Mouse (Mus musculus): ENCODE data around the gene Pdhb. TPM values are rescaled to one million over a fixed set of nuclear protein-coding genes. Genes with fewer than 3 reads are reported as not detected.

The Pdhb gene
- total and polyA plus RNA-seq, 3 experiments = 109 to 140 TPM; not detected in 1

DNA sequence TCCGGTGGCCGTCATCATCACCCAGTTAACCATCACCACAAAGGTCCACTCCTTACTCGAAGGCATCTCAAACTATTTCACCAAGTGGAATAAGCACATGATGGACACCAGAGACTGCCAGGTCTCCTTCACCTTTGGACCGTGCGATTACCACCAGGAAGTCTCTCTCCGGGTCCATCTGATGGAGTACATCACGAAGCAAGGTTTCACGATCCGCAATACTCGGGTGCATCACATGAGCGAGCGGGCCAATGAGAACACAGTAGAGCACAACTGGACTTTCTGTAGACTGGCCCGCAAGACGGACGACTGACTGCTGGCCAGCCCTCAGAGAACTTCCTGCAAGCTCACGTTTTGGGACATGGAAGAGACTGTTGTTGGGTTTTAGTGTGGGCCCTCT lies 49.7 kb upstream of the Pdhb start:
- Histone ChIP-seq H3K4me1 (ENCODE audit: control insufficient read depth in 1 of 2, insufficient read depth in 2 of 2, low read length in 2 of 2) (peaks cover 2% of the 10 kb centered on the region in 2 experiments; a peak in 2 of 4 replicates), H3K4me3 (ENCODE audit: control insufficient read depth in 1 of 2, insufficient read depth in 1 of 2, low read depth in 2 of 2, low read length in 2 of 2) (no peak overlapping the region), H3K27ac (ENCODE audit: control insufficient read depth, low read depth, low read length) (no peak overlapping the region), H3K9ac (ENCODE audit: control insufficient read depth, low read depth, low read length, poor library complexity, severe bottlenecking) (no peak overlapping the region), H3K79me2 (ENCODE audit: control insufficient read depth, insufficient read depth, low read length, poor library complexity) (no peaks in the 10 kb centered on the region), H3K9me3 (replicated peaks; ENCODE audit: insufficient read depth, low read length) (no peaks in the 10 kb centered on the region), H3K36me3 (ENCODE audit: control insufficient read depth in 1 of 2, insufficient read depth in 2 of 2, low read length in 2 of 2) (peaks cover 0 to 14% of the 10 kb centered on the region in 2 experiments; a peak in 2 of 4 replicates), H3K27me3 (ENCODE audit: control insufficient read depth in 1 of 2, insufficient read depth in 2 of 2, low read length in 2 of 2) (no peaks in the 10 kb centered on the region)
- DNase-seq (ENCODE audit: low read depth, low spot score) = no peak
- TF ChIP-seq MAFK (IDR thresholded peaks at IDR 0.05; ENCODE audit: borderline replicate concordance, low read depth, low read length) (no peak), GATA1 (IDR thresholded peaks at IDR 0.05; ENCODE audit: low read depth, low read length) (no peak), MAZ (IDR thresholded peaks at IDR 0.05; ENCODE audit: low read depth, low read length) (no peak), E2F4 (IDR thresholded peaks at IDR 0.05; ENCODE audit: borderline replicate concordance, low read depth, low read length) (no peak), ZMIZ1 (IDR thresholded peaks at IDR 0.05; ENCODE audit: low read depth, low read length) (no peak), NRF1 (IDR thresholded peaks at IDR 0.05; ENCODE audit: insufficient read depth, low read depth, low read length, poor library complexity, severe bottlenecking) (no peak), MXI1 (IDR thresholded peaks at IDR 0.05; ENCODE audit: low read depth, low read length) (no peak), TBP (IDR thresholded peaks at IDR 0.05; ENCODE audit: low read depth, low read length) (no peak), BHLHE40 (IDR thresholded peaks at IDR 0.05; ENCODE audit: borderline replicate concordance, low read depth, low read length) (no peak), USF2 (IDR thresholded peaks at IDR 0.05; ENCODE audit: borderline replicate concordance in 1 of 2, insufficient read depth in 1 of 2, low read depth in 1 of 2, low read length in 2 of 2) (no peak), ZKSCAN1 (IDR thresholded peaks at IDR 0.05; ENCODE audit: low read depth, low read length) (no peak), RAD21 (IDR thresholded peaks at IDR 0.05; ENCODE audit: low read depth, low read length) (no peak), POLR2AphosphoS2 (IDR thresholded peaks at IDR 0.05; ENCODE audit: low read length) (no peak), POLR2A (IDR thresholded peaks at IDR 0.05; ENCODE audit: control insufficient read depth in 1 of 2, insufficient read depth in 1 of 2, low read depth in 1 of 2, low read length in 2 of 2, poor library complexity in 1 of 2) (no peak), UBTF (IDR thresholded peaks at IDR 0.05; ENCODE audit: borderline replicate concordance, insufficient read depth, low read depth, low read length) (no peak), RCOR1 (IDR thresholded peaks at IDR 0.05; ENCODE audit: low read depth, low read length) (no peak), POLR2AphosphoS5 (IDR thresholded peaks at IDR 0.05; ENCODE audit: borderline replicate concordance, low read depth, low read length) (no peak), NELFE (IDR thresholded peaks at IDR 0.05; ENCODE audit: low read depth, low read length) (no peak), ELF1 (IDR thresholded peaks at IDR 0.05; ENCODE audit: low read depth, low read length) (no peak)

DNA sequence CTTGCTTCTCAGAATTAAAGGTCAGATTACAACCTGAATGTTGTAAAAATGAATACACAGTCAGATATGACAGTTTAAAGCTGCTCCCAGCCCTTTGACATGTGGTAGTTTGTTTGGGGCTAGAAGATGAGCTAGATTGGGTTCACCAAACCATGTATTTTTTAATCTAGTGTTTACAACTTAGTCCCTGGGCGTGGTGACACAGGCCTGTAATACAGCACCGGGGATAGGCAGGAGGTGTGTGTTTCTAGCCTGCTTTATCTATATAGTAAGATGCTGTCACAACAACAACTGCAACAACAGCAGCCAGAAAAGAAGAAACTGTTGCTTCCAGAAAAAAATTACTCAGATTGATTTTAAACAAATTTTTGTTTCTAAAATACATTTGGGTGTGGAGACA lies 48.1 kb upstream of the Pdhb start:
- Histone ChIP-seq H3K36me3 (ENCODE audit: control insufficient read depth in 1 of 2, insufficient read depth in 2 of 2, low read length in 2 of 2) (peaks cover 0 to 16% of the 10 kb centered on the region in 2 experiments; a peak in 2 of 4 replicates), H3K4me1 (ENCODE audit: control insufficient read depth in 1 of 2, insufficient read depth in 2 of 2, low read length in 2 of 2) (peaks cover 2 to 3% of the 10 kb centered on the region in 2 experiments; a peak in 2 of 4 replicates), H3K27ac (ENCODE audit: control insufficient read depth, low read depth, low read length) (no peak overlapping the region), H3K4me3 (ENCODE audit: control insufficient read depth in 1 of 2, insufficient read depth in 1 of 2, low read depth in 2 of 2, low read length in 2 of 2) (no peak overlapping the region), H3K9me3 (replicated peaks; ENCODE audit: insufficient read depth, low read length) (no peaks in the 10 kb centered on the region), H3K79me2 (ENCODE audit: control insufficient read depth, insufficient read depth, low read length, poor library complexity) (no peaks in the 10 kb centered on the region), H3K27me3 (ENCODE audit: control insufficient read depth in 1 of 2, insufficient read depth in 2 of 2, low read length in 2 of 2) (no peaks in the 10 kb centered on the region), H3K9ac (ENCODE audit: control insufficient read depth, low read depth, low read length, poor library complexity, severe bottlenecking) (no peak overlapping the region)
- TF ChIP-seq GABPA (IDR thresholded peaks at IDR 0.05; ENCODE audit: low read depth, low read length) (no peak), POLR2AphosphoS2 (IDR thresholded peaks at IDR 0.05; ENCODE audit: low read length) (no peak), NELFE (IDR thresholded peaks at IDR 0.05; ENCODE audit: low read depth, low read length) (no peak), RCOR1 (IDR thresholded peaks at IDR 0.05; ENCODE audit: low read depth, low read length) (no peak), POLR2A (IDR thresholded peaks at IDR 0.05; ENCODE audit: control insufficient read depth in 1 of 2, insufficient read depth in 1 of 2, low read depth in 1 of 2, low read length in 2 of 2, poor library complexity in 1 of 2) (no peak), RAD21 (IDR thresholded peaks at IDR 0.05; ENCODE audit: low read depth, low read length) (no peak), TBP (IDR thresholded peaks at IDR 0.05; ENCODE audit: low read depth, low read length) (no peak), E2F4 (IDR thresholded peaks at IDR 0.05; ENCODE audit: borderline replicate concordance, low read depth, low read length) (no peak), EP300 (IDR thresholded peaks at IDR 0.05; ENCODE audit: low read depth in 1 of 2, low read length in 2 of 2) (no peak), NRF1 (IDR thresholded peaks at IDR 0.05; ENCODE audit: insufficient read depth, low read depth, low read length, poor library complexity, severe bottlenecking) (no peak), POLR2AphosphoS5 (IDR thresholded peaks at IDR 0.05; ENCODE audit: borderline replicate concordance, low read depth, low read length) (no peak), MYC (IDR thresholded peaks at IDR 0.05; ENCODE audit: low read depth, low read length) (no peak), MEF2A (IDR thresholded peaks at IDR 0.05; ENCODE audit: extremely low read depth, insufficient replicate concordance, low read depth, low read length, poor library complexity, severe bottlenecking) (no peak), ETS1 (IDR thresholded peaks at IDR 0.05; ENCODE audit: low read depth, low read length) (no peak)
- no peak for DNase-seq (ENCODE audit: low read depth, low spot score)

Data from MEL (cell line).